Mouse (Mus musculus): ENCODE measurements around the gene Rhob.
A peak's percentile ranks its signal among the peaks of the same experiment; 100 is the strongest.

Rhob gene

DNA sequence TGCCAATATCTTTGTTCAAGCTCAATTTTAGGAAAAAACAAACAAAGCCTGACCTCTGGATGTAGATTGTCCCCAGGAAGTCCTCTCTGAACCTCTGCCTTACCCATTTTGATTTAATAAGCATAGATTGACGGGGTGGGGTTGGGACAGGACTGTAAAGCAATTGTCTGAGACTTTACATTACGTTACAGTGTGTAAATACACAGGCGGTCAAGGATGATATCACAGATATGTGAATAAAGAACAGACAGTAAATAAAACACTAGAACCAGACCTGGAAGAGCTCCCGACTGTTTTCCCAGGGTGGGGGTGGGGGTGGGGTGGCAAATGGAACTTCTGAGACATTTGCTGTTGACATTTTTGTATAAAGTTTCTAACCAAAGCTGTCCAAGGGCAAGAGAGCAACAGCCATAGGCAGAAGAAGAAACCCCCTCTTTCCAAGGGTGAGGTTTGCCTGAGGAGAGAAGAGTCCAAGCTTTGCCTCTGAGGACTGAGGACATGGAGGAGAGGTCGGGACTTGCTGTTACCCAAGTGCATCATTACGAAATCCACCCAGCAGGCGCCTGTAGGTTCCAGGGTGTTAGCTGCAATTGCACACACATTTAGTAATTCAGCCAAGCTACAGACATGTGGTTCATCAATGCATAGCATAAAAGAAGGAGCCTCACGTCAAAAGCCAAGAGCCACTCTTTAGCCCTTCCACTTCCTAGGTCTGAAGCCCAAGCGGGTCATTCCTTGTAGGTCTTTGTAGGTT lies 7.3 kb upstream of the Rhob start:
- no peak for DNase-seq (ENCODE audit: extremely low read depth, insufficient read length, low spot score)

GRCm38 (mm10) chr12:8504131-8504530 lies 4.3 kb upstream of the Rhob start:
- DNase-seq (ENCODE audit: extremely low read depth, insufficient read length, low spot score) = no peak

- no peak for DNase-seq (ENCODE audit: extremely low read depth, insufficient read length, low spot score)
These were observed 2.7 kb upstream of the Rhob start for GRCm38 (mm10) chr12:8502546-8502945.

DNA sequence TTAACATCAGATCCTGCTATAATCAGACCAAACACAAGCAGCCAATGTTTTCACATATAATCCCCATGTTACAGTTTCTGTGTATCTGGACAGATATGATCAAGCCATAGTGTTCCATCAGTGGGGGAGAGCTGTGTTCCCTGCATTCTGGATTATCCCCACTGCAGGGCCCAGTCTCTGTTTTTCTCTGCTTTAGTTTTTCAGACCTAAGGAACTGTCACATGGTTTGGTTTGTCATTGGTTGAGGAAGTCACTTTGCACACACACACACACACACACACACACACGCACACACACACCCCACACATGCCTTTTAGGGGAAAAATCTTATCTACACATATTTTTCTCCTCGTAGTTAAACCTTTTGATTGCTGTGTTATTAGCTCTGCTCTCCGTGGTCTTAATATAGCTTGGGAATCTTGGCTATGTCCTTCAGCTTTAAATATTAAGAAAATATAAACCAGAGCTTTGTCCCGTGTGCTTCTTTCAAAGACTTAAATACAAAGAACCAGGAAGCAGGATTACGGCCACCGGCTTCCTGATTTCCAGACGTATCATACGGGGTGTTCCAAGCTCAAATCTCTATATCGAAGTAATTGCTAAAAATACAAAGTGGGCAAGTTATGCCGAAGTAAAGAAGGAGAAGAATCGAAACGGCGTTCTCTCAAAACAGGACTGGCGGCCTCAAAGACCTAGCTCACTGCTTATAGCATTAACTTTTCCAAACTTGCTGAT lies 1.9 kb upstream of the Rhob start:
- no peak for DNase-seq (ENCODE audit: extremely low read depth, insufficient read length, low spot score)

DNA sequence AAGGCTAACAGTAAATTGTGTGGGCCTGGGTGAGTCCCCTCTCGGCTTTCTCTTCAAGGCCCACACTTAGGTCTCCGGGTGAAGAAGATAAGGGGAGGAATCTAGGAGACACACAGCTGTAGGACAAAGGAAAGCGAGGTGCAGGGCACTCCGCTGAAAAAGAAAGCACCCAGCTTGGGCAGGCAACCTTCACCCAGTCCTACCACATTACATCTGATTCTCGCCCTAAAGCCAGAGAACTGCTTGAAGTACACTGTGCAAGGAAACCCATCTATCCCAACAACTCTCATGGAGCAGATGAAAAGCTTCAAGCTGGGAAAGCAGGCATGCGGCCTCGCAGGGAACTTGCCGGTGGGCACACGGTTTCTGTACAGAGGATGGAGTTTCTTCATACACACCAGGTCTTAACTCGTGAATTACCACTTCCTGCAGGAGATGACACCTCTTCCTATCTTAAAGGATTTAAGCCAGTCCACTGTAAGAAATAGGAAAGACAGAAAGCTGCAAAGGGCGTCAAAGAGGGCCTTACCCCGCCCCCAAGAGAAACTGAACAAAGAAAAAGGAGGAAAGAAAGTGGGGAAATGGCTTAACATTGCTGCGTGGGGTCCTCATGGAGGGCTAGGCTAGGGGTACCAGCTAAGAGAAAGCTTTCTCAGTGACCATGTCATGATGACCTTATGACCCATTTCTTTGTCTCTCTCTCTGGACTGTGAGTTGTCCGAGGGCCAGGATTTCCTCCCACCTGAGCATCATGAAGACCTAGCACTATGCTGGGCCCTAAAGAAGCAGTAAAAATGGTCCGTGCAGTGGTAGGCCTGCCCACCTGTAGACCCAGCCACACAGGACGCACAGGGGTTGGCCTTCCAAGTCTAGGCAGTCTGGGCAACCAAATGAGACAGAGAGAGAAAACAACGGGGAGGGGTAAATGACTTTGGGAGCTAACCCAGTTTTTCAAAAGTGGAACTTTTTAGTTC lies 1.1 kb upstream of the Rhob start:
- no peak for DNase-seq (ENCODE audit: extremely low read depth, insufficient read length, low spot score)

DNA sequence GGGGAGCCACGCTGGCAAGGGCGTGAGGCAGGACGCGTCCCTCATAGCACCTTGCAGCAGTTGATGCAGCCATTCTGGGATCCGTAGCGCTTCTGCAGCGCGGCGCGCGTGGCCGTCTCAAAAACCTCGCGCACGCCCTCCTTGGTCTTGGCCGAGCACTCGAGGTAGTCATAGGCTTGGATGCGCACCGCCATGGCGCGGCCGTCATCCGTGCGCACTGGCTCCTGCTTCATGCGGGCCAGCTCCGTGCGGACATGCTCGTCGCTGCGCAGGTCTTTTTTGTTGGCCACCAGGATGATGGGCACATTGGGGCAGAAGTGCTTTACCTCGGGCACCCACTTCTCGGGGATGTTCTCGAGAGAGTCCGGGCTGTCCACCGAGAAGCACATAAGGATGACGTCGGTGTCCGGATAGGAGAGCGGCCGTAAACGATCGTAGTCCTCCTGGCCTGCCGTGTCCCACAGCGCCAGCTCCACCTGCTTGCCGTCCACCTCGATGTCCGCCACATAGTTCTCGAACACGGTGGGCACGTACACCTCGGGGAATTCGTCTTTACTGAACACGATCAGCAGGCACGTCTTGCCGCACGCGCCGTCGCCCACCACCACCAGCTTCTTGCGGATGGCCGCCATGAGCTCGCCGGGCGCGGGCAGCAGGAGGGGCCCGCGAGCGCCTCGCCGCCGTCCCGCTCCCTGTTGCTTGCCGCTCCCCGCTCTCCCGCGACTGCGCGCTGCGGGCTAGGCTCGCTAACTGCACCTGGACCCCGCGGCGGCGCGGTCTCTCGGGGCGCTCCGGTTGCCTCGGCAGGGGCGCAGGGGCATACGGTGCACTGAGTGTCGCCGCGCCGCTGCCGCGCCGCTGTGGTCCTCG lies 573 bp downstream of the Rhob start:
- peak; percentile 88 for DNase-seq (ENCODE audit: extremely low read depth, insufficient read length, low spot score)

DNA sequence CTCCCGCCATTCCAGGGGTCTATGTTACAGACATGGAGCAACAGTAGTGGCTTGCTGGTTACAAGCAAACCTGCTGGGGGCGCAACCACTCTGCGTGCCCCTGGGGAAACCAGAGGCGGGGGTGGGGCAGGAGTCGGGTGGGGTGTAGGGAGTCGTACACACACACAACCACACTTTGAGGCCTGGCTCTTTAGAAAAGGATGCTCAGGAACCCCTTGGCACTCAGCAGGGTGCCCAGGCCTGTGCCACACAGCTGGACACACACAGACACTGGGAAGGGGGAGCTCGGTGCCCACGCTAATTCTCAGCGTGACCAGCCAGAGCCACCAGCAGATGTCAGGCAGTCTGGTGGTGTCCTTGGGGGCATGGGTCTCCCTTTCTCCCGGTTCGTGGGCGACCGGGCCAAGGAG lies 1.2 kb downstream of the Rhob start:
- no peak for DNase-seq (ENCODE audit: extremely low read depth, insufficient read length, low spot score)

- peak; percentile 28 for DNase-seq (ENCODE audit: extremely low read depth, insufficient read length, low spot score)
These were observed 1.6 kb downstream of the Rhob start for GRCm38 (mm10) chr12:8498148-8498571.

DNA sequence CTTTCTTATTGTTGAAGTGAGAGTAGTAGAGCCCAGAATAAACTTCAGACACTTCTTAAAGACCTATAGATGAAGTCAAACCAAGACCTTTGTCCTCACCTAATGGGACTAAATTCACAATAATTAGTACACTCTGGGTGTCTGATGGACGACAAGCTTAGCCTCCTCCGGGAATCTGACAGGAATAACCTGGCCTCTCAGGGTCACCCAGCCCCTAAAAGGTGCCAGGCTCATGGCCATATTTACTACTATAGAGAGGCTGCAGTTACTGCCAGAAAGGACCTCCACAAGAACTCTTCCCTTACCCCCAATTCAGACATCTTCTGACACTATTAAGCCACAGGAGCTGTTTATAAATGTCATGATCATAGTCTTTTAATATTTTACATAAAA lies 2.5 kb downstream of the Rhob start:
- DNase-seq (ENCODE audit: extremely low read depth, insufficient read length, low spot score) = no peak

DNA sequence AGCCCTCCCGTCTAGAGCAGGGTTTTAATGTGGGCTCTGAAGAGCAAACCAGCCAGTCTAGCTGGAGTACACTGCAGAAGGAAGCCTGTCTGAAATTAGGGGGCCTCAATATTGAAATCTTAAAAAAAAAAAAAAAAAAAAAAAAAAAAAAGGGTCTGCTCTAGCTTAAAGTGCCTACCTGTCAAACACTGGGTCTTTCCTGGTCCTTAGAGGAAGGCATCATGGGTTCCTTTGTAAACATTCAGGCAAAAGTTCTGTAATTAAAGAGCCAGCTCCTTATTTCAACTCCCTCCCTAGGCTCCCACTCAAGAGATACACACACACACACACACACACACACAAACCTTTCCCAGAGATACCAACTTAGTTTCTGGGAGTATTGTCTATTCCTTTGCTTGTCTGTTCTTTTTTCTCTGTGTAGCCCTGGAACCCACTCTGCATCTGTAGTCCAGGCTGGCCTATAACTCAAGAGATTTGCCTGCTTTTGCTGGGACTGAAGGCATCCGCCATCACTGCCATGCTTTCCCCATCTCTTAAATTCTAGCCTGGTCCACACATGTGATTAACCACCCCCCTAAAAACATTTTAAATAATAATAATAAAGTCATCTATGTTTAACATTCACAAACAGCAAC lies 3.0 kb downstream of the Rhob start:
- no peak for DNase-seq (ENCODE audit: extremely low read depth, insufficient read length, low spot score)

- peak; percentile 27 for DNase-seq (ENCODE audit: extremely low read depth, insufficient read length, low spot score)
These were observed 3.7 kb downstream of the Rhob start for GRCm38 (mm10) chr12:8495881-8496678.

DNA sequence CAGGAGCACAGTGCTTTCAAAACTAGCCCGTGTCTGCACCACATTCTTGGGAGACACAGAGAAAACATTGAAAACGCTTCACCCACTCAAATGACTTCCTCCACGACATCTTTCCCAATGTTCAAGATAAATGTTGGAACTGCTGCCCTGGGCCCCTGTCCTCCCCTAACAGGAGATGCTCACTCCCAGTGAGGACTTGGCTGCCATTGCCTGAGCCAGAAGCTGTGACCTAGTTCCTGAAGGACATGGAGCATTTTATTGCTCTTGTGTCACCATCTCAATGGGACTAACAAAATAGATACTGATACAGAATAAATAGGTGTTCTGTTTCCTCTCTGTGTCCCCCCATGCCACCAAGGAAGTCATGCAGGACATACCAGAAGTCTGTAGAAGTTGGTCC lies 5.1 kb downstream of the Rhob start:
- DNase-seq (ENCODE audit: extremely low read depth, insufficient read length, low spot score) = no peak

DNA sequence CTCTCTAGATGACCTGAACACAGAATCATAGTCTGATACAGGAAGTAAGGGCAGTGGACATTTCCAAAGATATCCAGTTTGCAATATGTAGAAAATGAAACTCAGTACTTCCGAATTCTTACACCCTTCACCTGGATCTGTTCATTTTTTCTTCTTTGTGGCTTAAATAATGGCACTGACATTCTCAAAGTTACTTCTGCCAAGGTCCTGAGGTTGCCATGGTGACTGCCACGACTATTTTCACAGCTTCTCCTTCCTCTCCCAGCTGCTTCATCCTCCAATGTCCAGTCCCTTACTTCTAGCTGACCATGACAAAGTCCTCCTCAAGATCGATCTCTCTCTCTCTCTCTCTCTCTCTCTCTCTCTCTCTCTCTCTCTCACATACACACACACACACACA lies 6.4 kb downstream of the Rhob start:
- DNase-seq (ENCODE audit: extremely low read depth, insufficient read length, low spot score) = no peak

- no peak for DNase-seq (ENCODE audit: extremely low read depth, insufficient read length, low spot score)
These were observed 10.7 kb downstream of the Rhob start for GRCm38 (mm10) chr12:8489098-8489497.

DNA sequence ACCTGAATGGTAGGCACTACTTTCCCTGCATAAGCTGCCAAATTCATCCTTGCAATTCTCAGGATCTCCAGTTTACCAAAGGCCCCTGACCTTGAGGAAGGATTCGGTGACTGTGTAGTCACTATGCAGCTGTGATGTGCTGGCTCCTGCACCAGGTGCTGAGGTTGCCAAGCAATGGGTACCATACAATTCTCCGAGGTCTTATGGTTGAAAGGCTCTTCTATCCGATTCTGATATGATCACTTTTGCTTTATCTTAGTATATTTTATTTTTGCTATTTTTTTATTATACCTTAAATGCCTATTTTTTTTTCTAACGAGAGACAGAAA lies 11.2 kb downstream of the Rhob start:
- no peak for DNase-seq (ENCODE audit: extremely low read depth, insufficient read length, low spot score)

DNA sequence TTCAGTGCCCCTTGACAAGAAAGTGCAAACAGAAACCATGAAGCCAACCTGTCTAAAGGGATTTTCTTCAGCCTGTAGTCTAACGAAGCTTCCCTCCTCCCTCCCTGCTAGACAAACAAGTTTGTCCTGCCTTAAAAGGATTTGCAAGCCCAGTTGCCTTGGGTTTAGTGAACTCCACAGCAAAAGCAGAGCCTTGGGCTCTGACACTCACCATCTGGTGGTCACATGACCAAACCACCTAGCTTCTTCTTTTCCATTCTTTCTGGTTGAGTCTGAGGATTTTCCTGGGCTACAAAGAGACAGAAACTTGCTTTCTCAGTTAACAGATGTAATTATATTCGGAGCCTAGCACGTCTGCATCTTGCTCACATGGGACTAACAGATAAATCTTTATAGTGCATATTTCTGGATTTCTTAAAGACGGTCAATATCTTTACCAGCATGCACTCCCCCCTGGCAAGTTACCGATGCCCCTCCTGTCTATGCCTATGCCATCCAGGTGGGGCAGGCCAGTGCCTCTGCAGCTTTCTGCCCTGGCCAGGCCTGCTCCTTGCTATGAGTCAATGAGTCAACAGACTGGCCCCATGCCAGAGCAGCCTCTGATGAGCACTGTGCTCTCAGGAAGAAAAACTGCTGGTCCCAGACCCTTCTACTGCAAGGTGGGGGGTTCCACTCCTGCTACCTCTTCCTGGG lies 11.7 kb downstream of the Rhob start:
- DNase-seq (ENCODE audit: extremely low read depth, insufficient read length, low spot score) = peak; percentile 60

- no peak for DNase-seq (ENCODE audit: extremely low read depth, insufficient read length, low spot score)
These were observed 12.5 kb downstream of the Rhob start for GRCm38 (mm10) chr12:8487281-8487680.

DNA sequence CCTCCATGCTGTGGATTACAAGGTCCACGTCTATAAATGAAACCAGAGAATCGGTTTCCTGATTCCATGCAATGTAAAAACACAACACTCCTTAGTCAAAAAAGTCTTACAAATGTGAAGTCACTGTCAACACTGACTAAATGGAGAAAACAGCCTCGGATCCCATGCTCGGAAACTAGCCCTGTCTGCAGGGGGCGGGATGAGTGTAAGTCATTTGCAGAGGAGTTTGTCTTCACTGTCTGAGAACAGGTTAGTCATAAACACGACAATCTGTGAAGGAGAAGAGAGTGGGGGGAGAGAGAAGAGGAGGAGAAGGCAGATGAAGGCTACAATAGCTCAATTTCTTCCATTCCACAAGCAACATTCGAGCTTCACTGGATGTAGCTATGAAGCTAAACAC lies 14.6 kb downstream of the Rhob start:
- DNase-seq (ENCODE audit: extremely low read depth, insufficient read length, low spot score) = no peak
